In genomic region chr13:63170282-63171073, GRCm38 (mm10) we compare ENCODE assay signal across 10 mouse cellular contexts.
DNase-seq lines count a peak whose midpoint lies in the region; ATAC-seq lines count a peak whose summit lies in the region.
"Had no signal": no experiment of that assay in that cellular context is flagged by ENCODE, and none has a peak within 500 bp of the region (broad histone marks: within the 10 kb centered on the region; RNA-seq: fewer than 3 reads in every experiment).

No protein-coding gene starts in this region.

- no peak overlapping the region for H3K9ac ChIP-seq in neural tube, embryonic 15.5 days (replicated peaks)
- no peak overlapping the region for H3K9ac ChIP-seq in limb, embryonic 12.5 days (replicated peaks)
- H3K9ac ChIP-seq: liver, embryonic 13.5 days had no signal

- no peaks in the 10 kb centered on the region for H3K9me3 ChIP-seq in neural tube, embryonic 15.5 days (replicated peaks)
- peaks cover 6% of the 10 kb centered on the region; the same call in 1 of the 2 replicates for H3K9me3 ChIP-seq in limb, embryonic 12.5 days
- H3K9me3 ChIP-seq: liver, embryonic 13.5 days had no signal

- H3K4me1 ChIP-seq in neural tube, embryonic 15.5 days: peaks cover 11% of the 10 kb centered on the region
- H3K4me1 ChIP-seq in limb, embryonic 12.5 days (replicated peaks): peaks cover 40% of the 10 kb centered on the region

- peak; percentile 87 for DNase-seq in heart, adult 11 months
- no peak for DNase-seq in heart, postnatal 10 days
- DNase-seq in neural tube, embryonic 10.5 days (ENCODE audit: extremely low spot score, low spot score): peak; percentile 56
- no peak for DNase-seq in cerebellum, postnatal 10 days
- DNase-seq in liver: no peak
- DNase-seq: liver, embryonic 13.5 days had no signal

- no peak overlapping the region for H3K4me3 ChIP-seq in neural tube, embryonic 15.5 days (replicated peaks)
- no peak overlapping the region for H3K4me3 ChIP-seq in limb, embryonic 12.5 days (replicated peaks)
- H3K4me3 ChIP-seq: layer of hippocampus, adult 2 months; liver, embryonic 13.5 days had no signal

- no peak overlapping the region for H3K27ac ChIP-seq in neural tube, embryonic 15.5 days (replicated peaks)
- peak overlapping the region; percentile 98 for H3K27ac ChIP-seq in limb, embryonic 12.5 days
- H3K27ac ChIP-seq: layer of hippocampus, adult 2 months; liver, embryonic 13.5 days had no signal

- no peak for ATAC-seq in neural tube, embryonic 15.5 days (ENCODE audit: low FRiP score)
- ATAC-seq in limb, embryonic 12.5 days (ENCODE audit: insufficient number of reproducible peaks, insufficient read depth, low FRiP score, low TSS enrichment, low read depth): peak; percentile 75
- no peak for ATAC-seq in erythroblast, adult 5-6 weeks (replicated peaks; ENCODE audit: low FRiP score, poor library complexity, severe bottlenecking)

- no peaks in the 10 kb centered on the region for H3K36me3 ChIP-seq in neural tube, embryonic 15.5 days
- no peaks in the 10 kb centered on the region for H3K36me3 ChIP-seq in limb, embryonic 12.5 days
- H3K36me3 ChIP-seq: liver, embryonic 13.5 days had no signal

- intact Hi-C loops in heart, postnatal 10 days (cut with DNase I): no loop called here

- no peak overlapping the region for H3K4me2 ChIP-seq in neural tube, embryonic 15.5 days
- peak overlapping the region; percentile 29 for H3K4me2 ChIP-seq in limb, embryonic 12.5 days
- H3K4me2 ChIP-seq: liver, embryonic 13.5 days had no signal

- WGBS in neural tube, embryonic 15.5 days: 61% methylated on average over 11 of the region's 11 CpGs
- WGBS in limb, embryonic 12.5 days: 16% methylated on average over 11 of the region's 11 CpGs

- H3K27me3 ChIP-seq in neural tube, embryonic 15.5 days (replicated peaks): no peaks in the 10 kb centered on the region
- H3K27me3 ChIP-seq in limb, embryonic 12.5 days: no peaks in the 10 kb centered on the region
- H3K27me3 ChIP-seq: liver, embryonic 13.5 days had no signal

Comparison
In these comparisons a context has a peak if more than half of its experiments do, and no peak if none do; other contexts are left out.
1. DNase-seq: peak in heart, adult 11 months (single experiment) and neural tube, embryonic 10.5 days (single experiment); none in heart, postnatal 10 days (0 of 2), cerebellum, postnatal 10 days (0 of 2) and liver (single experiment).